Mouse (Mus musculus) embryonic facial prominence, embryonic 14.5 days (tissue): ENCODE measurements around the gene Gm4491. TPM values are rescaled to one million over a fixed set of nuclear protein-coding genes. Genes with fewer than 3 reads are reported as not detected.

Experiments
- ATAC-seq: fragments of 200-750 bp; cut with Nextera tagmentation; 2 replicates; pipeline ENCODE4 v1.8.0; 2017; ENCODE audit warnings: low read depth, moderate number of reproducible peaks, moderate TSS enrichment
- DNase-seq: peaks from one replicate; pipeline ENCODE4 v3.0.0-alpha.2; 2015; ENCODE audit warnings: low spot score
- H3K27ac ChIP-seq: fragments of 300-500 bp; sonication (generic); replicated peaks from 2 replicates; pipeline ENCODE4 v1.5.1; 2014; ENCODE audit warnings: low read depth, mild to moderate bottlenecking, low read length, moderate library complexity
- H3K27me3 ChIP-seq: fragments of 300-500 bp; sonication (generic); replicated peaks from 2 replicates; pipeline ENCODE4 v1.6.1; 2014; ENCODE audit warnings: low read length; ENCODE audit not compliant: control insufficient read depth, insufficient read depth
- H3K36me3 ChIP-seq: fragments of 300-500 bp; sonication (generic); 2 replicates; pipeline ENCODE4 v1.6.1; 2014; ENCODE audit warnings: low read length, mixed read lengths; ENCODE audit not compliant: control insufficient read depth, insufficient read depth
- H3K4me1 ChIP-seq: fragments of 300-500 bp; sonication (generic); 2 replicates; pipeline ENCODE4 v1.6.1; 2014; ENCODE audit warnings: antibody characterized with exemption, low read length; ENCODE audit not compliant: control insufficient read depth, insufficient read depth
- H3K4me2 ChIP-seq: fragments of 300-500 bp; sonication (generic); 2 replicates; pipeline ENCODE4 v1.6.1; 2014; ENCODE audit warnings: low read depth, mild to moderate bottlenecking, low read length, moderate library complexity, mixed read lengths
- H3K4me3 ChIP-seq: fragments of 300-500 bp; sonication (generic); 2 replicates; pipeline ENCODE4 v1.5.1; 2014; ENCODE audit warnings: low read depth, mild to moderate bottlenecking, low read length
- H3K9ac ChIP-seq: fragments of 300-500 bp; sonication (generic); 2 replicates; pipeline ENCODE4 v1.6.1; 2014; ENCODE audit warnings: low read depth, mild to moderate bottlenecking, low read length, moderate library complexity, mixed read lengths
- H3K9me3 ChIP-seq: fragments of 300-500 bp; sonication (generic); 2 replicates; pipeline ENCODE4 v1.6.1; 2016; ENCODE audit warnings: low read length; ENCODE audit not compliant: control insufficient read depth
- WGBS: fragments of 180-500 bp; shearing (Covaris S2); extraction: QIAGEN DNeasy Blood & Tissue Kit; methylation state at CpG from one replicate; pipeline ENCODE4 v1.1.7; 2014; 5-methylcytosine and 5-hydroxymethylcytosine counted together
- polyA plus RNA-seq: library from polyadenylated mRNA; unstranded; fragments of >200 nt; fragmentation: Nextera tagmentation; extraction: Ambion mirVana; gene quantifications from 2 replicates; pipeline ENCODE4 v1.2.1, GENCODE M21; 2014

The Gm4491 gene
- polyA plus RNA-seq = not detected in 2 replicates

DNA sequence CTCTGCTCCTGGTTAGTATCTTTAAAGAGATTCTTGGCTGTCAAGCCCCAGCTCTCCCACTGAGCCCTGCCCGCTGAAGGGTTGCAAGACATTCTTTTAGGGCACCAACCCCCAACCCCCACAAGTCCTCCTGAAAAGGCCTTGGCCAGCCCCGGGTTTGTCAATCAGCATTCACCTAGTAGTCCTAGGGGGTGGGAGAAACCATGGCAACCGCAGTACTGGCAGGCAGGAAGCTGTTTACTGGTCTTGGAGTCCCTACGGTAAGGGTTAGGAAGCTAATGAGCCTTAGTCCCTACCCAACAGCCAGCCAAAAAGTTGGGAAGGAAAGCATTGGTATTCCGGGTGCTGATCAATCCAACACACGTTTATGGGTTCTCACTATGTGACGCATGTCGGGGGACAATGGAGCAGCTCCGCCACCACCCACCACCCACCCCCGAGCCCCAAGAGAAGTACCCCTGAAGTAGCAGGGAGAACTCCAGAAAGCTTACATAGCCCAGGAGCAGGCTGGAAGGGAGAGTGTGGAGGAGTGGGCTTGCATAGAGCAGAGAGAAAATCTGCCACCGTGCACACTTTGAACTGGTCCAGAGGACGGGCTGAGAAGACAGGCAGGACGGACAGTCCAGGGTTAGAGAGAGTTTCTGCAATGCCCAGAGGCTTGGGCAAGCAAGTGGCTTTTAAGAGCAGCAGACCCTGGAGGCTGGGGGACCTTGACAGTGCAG, at the start of gene Gm4491:
TSS of gene Gm4491 (minus strand) at position 61 of the 722 bp plus-strand sequence.
- Histone ChIP-seq H3K4me3 (no peak within 1 kb of the TSS), H3K9me3 (no peaks in the 10 kb centered on the region), H3K4me1 (peaks cover 10% of the 10 kb centered on the region; the same call in 1 of the 2 replicates), H3K4me2 (no peak within 1 kb of the TSS), H3K27me3 (no peaks in the 10 kb centered on the region), H3K27ac (no peak within 1 kb of the TSS), H3K9ac (no peak within 1 kb of the TSS), H3K36me3 (no peaks in the 10 kb centered on the region)
- no peak for DNase-seq
- WGBS = 25% methylated on average over 13 of the region's 13 CpGs
- ATAC-seq = no peak

- no peaks in the 10 kb centered on the region for H3K27me3 ChIP-seq
- no peak for ATAC-seq
- no peaks in the 10 kb centered on the region for H3K9me3 ChIP-seq
- H3K4me1 ChIP-seq = no peaks in the 10 kb centered on the region
- H3K4me3 ChIP-seq = no peak overlapping the region
- 45% methylated on average over 2 of the region's 2 CpGs for WGBS
- H3K9ac ChIP-seq = no peak overlapping the region
- H3K27ac ChIP-seq = no peak overlapping the region
- no peak overlapping the region for H3K4me2 ChIP-seq
- DNase-seq = no peak
- H3K36me3 ChIP-seq = no peaks in the 10 kb centered on the region
These were observed 46.1 kb upstream of the Gm4491 start for GRCm38 (mm10) chr14:57161833-57162232.

DNA sequence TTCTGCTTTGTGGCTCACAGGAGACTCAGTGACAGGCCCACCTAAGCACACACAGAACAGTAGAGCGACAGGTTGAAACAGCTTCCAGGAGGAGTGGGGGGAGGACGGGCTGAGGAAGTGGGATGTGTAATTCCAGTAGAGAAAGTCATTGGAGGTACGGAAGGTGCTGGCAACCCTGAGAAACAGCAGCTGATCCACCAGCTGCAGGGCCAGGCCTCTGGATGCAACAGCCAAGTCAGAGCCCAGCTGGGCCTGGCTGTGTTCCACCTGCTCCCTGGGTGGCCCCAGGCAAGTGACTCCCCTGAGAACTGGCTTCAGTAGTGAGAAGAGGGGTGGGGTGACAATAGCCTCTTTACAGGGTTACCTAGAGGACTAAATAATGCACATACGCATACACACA, 45.5 kb upstream of the Gm4491 start:
- Histone ChIP-seq H3K27me3 (no peaks in the 10 kb centered on the region), H3K4me3 (no peak overlapping the region), H3K36me3 (no peaks in the 10 kb centered on the region), H3K27ac (0 out of 2 replicates have a peak overlapping the region, but pooled peaks have one; percentile 24), H3K9ac (no peak overlapping the region), H3K4me1 (no peaks in the 10 kb centered on the region), H3K9me3 (no peaks in the 10 kb centered on the region), H3K4me2 (no peak overlapping the region)
- DNase-seq (peak; percentile 59), ATAC-seq (peak; percentile 84)
- WGBS = 53% methylated on average over 4 of the region's 4 CpGs

DNA sequence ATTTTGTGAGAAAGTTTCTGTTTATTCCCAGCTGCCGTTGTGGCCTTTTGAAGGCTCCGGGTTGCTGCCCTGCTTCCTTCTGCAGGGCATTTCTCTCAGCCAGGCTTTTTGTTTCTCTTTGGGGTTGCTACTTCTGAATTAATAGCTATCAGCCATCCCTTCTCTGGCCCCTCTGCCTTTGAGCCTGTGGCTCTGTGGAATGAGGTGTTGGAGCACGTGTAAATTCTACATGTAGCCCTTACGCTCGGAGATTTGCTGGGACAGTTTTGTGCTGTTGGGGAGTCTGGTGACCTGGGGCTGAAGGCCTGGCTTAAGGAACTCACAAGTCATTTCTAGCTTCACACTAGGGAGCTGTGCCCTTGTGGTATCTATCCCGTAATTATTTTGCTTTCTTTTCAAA, 39.2 kb upstream of the Gm4491 start:
- Histone ChIP-seq H3K36me3 (no peaks in the 10 kb centered on the region), H3K4me1 (no peaks in the 10 kb centered on the region), H3K4me2 (no peak overlapping the region), H3K27me3 (no peaks in the 10 kb centered on the region), H3K4me3 (no peak overlapping the region), H3K9ac (no peak overlapping the region), H3K9me3 (no peaks in the 10 kb centered on the region), H3K27ac (no peak overlapping the region)
- DNase-seq (no peak), ATAC-seq (no peak)
- whole genome bisulfite sequencing = 41% methylated on average over 6 of the region's 6 CpGs

DNA sequence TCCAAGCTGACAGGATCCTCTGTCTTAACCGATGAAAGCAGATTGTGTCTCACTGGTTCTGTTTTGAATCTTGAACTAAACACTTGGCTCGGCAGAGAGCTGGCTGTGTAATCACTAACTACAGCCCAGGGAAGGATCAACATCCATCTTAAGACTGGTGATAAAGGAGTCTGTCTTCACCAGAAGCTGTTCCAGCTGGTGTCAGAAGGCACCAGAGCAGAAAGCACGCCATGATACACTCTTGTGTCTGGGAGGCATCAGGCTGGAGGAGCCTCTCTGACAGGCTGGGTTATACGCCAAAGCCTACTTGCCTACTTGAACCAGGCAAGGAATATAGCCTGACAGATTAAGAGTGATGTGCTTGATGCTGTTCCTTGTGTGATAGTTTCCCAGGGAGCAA, 30.1 kb upstream of the Gm4491 start:
- no peak for DNase-seq
- no peak overlapping the region for H3K4me3 ChIP-seq
- H3K4me2 ChIP-seq = no peak overlapping the region
- H3K9ac ChIP-seq = no peak overlapping the region
- no peaks in the 10 kb centered on the region for H3K36me3 ChIP-seq
- 38% methylated on average over 4 of the region's 4 CpGs for WGBS
- no peak overlapping the region for H3K27ac ChIP-seq
- no peaks in the 10 kb centered on the region for H3K27me3 ChIP-seq
- H3K4me1 ChIP-seq = no peaks in the 10 kb centered on the region
- no peak for ATAC-seq
- no peaks in the 10 kb centered on the region for H3K9me3 ChIP-seq

GRCm38 (mm10) chr14:57135265-57135664, 19.6 kb upstream of the Gm4491 start:
- DNase-seq (no peak), ATAC-seq (no peak)
- no peak overlapping the region for H3K4me3 ChIP-seq
- no peaks in the 10 kb centered on the region for H3K36me3 ChIP-seq
- H3K27ac ChIP-seq = no peak overlapping the region
- no peaks in the 10 kb centered on the region for H3K9me3 ChIP-seq
- no peak overlapping the region for H3K9ac ChIP-seq
- WGBS = 67% methylated on average over 8 of the region's 8 CpGs
- H3K4me1 ChIP-seq = 0 out of 2 replicates have a peak, but pooled peaks cover 4% of the 10 kb centered on the region
- H3K4me2 ChIP-seq = no peak overlapping the region
- H3K27me3 ChIP-seq = peaks cover 41% of the 10 kb centered on the region

DNA sequence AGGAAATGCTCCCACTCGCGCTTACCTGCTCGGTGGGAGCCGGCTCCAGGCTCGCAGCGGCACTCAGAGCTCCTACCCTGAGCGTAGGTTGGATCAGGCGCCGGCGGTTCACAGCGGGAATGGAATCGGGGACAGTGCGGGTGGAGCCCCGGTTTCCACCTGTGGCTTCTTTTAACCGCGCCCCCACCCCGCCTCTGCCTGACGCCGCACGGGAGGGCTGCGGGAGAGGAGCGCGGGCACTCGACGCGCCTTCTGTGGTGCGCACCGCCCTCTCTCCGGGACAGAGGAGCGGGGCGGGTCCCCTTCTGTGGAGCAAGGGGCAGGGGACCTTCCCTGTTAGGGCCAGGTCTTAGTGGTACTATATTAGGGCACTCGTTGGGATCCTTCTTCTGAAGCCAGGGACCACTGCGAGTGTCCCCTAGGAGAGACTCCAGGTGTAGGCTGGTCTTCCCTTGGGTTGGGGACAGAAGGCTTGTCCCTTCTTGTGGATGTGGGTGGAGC, 17.5 kb upstream of the Gm4491 start, which contains the start of gene Gjb6:
TSS of gene Gjb6 (minus strand) at position 451 of the 501 bp plus-strand sequence.
- Histone ChIP-seq H3K4me2 (peak within 1 kb of the TSS; percentile 64), H3K9me3 (no peaks in the 10 kb centered on the region), H3K36me3 (no peaks in the 10 kb centered on the region), H3K27me3 (peaks cover 41% of the 10 kb centered on the region), H3K27ac (no peak within 1 kb of the TSS), H3K9ac (peak within 1 kb of the TSS; percentile 42; the same call in 1 of the 2 replicates), H3K4me3 (peak within 1 kb of the TSS; percentile 41), H3K4me1 (0 out of 2 replicates have a peak, but pooled peaks cover 4% of the 10 kb centered on the region)
- ATAC-seq (0 out of 2 replicates have a peak, but pooled peaks have one; percentile 44), DNase-seq (no peak)
- 3% methylated on average over 14 of the region's 33 CpGs for WGBS

- Histone ChIP-seq H3K27me3 (peaks cover 13% of the 10 kb centered on the region), H3K4me3 (no peak overlapping the region), H3K9ac (no peak overlapping the region), H3K36me3 (no peaks in the 10 kb centered on the region), H3K9me3 (no peaks in the 10 kb centered on the region), H3K4me1 (no peaks in the 10 kb centered on the region), H3K4me2 (no peak overlapping the region), H3K27ac (no peak overlapping the region)
- WGBS = 51% methylated on average over 4 of the region's 4 CpGs
- no peak for DNase-seq
- ATAC-seq = peak; percentile 22; the same call in 1 of the 2 replicates
These were observed 11.7 kb upstream of the Gm4491 start for GRCm38 (mm10) chr14:57127383-57127782.
